Mouse (Mus musculus): Measurements from ENCODE around the gene Ptprj. TPM values are rescaled to one million over a fixed set of nuclear protein-coding genes. Genes with fewer than 3 reads are reported as not detected.
"Not testable (repeated sequence)": the region's sequence is repeated elsewhere in the genome, so short reads cannot be mapped to it uniquely, and the experiment has no call there.

Gene Ptprj
- total RNA-seq, 4 experiments from 2014 or later = 108 to 115 (median 111) TPM

DNA sequence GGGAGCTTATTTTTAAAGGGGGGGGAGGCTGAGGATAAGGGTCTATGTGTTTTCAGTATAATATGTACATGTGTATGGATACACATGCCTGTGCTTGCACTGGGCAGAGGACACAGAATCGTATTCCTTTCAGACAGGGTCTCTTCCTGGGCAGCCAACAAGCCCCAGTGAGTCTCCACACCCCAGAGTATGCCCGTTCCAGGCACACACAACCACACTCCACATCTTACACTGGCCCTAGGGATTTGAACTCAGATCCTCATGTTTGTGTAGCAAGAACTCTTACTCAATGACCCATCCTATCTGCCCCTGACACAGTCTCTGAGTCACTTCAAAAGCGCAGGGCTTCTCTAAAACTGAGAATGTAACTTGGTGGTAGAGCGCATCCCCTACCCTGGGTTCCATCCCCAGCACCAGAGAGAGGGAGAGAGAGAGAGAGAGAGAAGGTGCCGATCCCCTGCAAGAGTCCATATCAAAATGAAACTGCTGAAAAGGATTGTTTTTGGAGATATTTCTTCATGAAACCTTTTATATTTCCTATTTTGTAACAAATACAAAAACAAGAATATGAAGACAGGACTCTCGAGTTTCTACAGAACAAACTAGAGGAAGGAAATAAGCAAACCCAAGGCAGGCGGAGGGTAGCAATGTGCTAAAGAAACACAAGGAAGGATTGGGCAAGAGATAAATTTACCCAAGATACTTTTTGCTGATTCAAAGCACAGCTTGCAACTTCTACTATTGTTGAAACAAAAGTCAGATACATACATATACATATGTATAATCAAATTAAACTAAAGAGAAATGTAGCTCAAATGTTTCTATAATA is 2.8 kb downstream of the Ptprj start:
- no peak for DNase-seq (ENCODE audit: low spot score in 2 of 2)

GRCm38 (mm10) chr2:90576936-90577335 is 3.5 kb downstream of the Ptprj start:
- DNase-seq (ENCODE audit: low spot score in 2 of 2) = no peak

DNA sequence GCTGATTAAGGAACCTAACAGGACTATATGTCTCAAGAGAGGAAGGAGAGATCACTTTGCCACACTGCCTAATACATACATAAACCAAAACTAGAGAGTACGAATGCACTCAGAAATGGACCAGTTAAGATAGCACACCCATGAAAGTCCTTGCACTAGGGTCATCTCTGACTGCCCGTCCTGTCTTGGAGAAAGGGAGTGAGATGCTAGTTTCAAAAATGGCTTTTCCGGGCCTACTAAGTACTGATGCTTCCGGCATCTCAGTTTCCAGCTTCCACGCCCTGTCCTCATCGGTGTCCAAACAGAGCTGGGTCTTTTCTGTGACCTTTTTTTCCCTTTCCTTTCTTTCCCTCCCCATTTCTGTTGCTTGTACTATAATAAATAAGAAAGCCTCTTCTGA is 4.0 kb downstream of the Ptprj start:
- no peak for DNase-seq (ENCODE audit: low spot score in 2 of 2)

DNA sequence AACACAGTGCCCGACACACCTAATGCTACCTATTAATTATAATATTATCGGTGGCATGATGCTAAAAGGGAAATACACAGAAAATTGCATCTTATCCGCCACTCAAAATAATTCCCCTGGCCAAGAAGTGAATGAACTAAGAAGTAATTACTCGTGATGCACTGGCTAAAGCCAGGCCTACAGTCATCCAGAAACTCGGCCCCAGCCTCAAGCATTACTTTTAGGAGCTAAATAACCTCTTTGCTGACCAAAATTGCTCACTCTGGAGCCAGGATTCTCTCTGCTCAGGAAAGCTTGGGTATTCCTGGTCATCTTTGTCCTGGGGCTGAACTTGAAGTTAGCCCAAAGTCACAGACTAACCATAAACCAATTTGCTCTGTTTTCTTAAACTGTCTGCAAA is 4.7 kb downstream of the Ptprj start:
- DNase-seq (ENCODE audit: low spot score in 2 of 2) = no peak

GRCm38 (mm10) chr2:90575116-90575515 is 5.3 kb downstream of the Ptprj start:
- DNase-seq (ENCODE audit: low spot score in 2 of 2) = peak in 1 of 2 experiments; percentile 4

DNA sequence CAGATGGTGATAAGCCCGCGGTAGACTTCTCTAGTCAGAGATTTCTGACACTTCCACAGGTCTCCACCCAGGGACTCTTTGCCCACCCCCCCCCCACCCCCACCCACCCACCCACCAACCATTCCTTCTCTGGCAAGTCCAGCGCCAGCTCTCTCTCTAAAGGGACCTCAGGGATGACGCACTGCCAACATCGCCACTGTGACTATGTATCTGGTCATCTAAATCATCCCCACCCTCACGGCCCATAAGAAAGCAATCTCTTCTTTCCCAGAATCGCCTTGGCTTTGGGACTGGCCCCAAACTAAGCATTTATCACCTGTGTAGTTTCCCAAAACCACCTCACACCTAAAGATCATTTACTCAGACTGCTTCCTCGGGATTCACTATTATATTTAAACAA is 5.9 kb downstream of the Ptprj start:
- no peak for DNase-seq (ENCODE audit: low spot score in 2 of 2)

- DNase-seq (ENCODE audit: low spot score in 2 of 2) = no peak
These were observed 6.6 kb downstream of the Ptprj start for GRCm38 (mm10) chr2:90573640-90574526.

DNA sequence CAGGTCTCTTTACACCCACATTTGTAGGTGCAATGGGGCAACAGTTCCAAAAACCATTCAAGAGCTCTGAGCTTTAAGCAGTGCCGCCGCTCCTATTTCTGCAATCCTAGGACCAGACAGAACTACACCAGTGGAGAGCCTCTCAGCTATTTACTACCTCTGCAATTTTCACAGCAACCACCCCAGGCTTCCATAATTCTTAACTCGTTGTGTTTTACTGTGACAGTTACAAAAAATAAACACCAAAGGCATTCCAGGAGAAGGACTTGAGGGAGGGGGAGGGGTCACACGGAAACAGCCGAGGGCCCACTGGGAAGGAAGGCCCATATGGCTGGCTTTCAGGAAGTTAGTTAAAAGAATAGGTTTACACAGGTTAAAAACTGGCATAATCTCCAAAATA is 8.3 kb downstream of the Ptprj start:
- no peak for DNase-seq (ENCODE audit: low spot score in 2 of 2)

GRCm38 (mm10) chr2:90571399-90571798 is 9.0 kb downstream of the Ptprj start:
- DNase-seq (ENCODE audit: low spot score in 2 of 2) = not testable (repeated sequence)

DNA sequence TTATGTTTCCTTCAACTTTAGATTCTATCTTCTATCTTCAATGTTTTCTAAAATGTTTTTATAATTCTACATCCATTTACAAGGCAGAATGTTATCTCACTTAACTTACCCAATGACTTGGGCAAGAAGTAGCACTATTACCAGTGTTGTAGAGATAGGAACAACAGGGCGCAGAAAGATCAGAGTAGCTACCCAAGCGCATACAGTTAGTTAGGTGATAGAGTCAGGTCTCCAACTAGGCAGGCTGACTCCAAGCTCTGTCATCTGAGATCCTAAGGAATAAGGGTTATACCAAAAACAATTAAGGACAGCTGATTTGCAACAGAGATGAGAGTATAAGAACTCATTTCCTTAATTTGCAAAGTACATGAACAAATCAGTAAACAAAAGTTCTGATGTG is 9.6 kb downstream of the Ptprj start:
- DNase-seq (ENCODE audit: low spot score in 2 of 2) = no peak

DNA sequence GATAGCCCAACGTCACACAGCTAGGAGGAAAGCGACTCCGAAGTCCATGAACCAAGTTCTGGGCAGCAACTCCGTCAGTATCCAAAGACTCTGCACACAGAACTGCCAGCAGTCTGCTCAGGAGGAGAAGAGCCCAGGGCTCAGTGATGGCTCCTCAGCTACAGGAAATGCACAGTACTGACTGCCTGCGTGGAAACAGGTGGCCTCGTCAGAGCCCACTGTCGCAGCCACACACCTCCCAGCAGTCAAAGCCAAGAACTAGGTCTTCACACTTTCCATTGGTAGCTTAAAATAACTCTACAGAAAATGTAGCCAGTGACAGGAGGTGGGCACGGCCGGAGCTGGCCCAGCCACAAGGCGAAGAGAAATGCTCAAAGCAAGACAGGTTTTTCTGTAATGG is 10.2 kb downstream of the Ptprj start:
- DNase-seq (ENCODE audit: low spot score in 2 of 2) = no peak

DNA sequence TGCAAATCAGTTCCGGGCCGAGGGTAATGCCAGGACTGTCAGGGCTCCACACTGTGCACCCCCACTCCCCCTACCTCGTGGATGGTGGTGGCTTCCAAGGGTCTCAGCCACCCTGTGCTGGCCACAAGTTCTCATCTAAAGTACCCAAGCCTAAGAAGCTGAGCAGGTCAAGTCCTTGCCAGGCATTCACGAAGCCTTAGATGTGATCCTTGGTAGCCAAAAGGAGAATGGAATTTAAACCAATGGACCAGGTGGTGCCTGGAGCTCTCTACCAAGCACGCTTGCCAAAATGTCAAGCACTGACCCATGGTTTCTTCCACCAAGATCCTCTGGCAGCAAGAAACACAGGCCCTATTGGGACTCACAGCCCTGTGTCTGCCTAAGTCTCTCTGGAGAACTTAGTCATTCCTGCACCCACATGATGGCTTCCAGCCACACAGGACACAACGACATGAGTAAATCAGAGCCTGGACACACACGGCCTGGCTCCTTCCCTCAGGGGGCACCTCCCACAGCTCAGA is 11.4 kb downstream of the Ptprj start:
- DNase-seq (ENCODE audit: low spot score in 2 of 2) = no peak

DNA sequence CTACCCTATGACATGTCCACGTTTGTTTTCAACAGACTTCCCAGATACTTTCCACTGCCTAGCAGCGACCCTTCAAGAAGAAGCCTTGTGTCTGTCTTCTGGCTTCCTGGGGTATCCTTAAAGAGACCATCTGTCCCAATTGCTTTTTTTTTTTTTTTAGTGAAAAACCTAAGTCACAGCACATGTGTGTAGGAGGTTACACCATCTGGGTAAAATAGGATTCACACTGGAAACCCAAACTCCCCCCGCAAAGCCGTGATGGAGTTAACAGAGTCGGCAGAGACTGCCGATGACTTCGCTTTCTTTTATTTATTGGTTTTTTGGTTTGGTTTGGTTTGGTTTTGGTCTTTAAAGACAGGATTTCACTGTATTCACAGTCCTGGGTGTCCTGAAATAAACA is 12.4 kb downstream of the Ptprj start:
- peak; percentile 35 to 48 for DNase-seq (ENCODE audit: low spot score in 2 of 2)

DNA sequence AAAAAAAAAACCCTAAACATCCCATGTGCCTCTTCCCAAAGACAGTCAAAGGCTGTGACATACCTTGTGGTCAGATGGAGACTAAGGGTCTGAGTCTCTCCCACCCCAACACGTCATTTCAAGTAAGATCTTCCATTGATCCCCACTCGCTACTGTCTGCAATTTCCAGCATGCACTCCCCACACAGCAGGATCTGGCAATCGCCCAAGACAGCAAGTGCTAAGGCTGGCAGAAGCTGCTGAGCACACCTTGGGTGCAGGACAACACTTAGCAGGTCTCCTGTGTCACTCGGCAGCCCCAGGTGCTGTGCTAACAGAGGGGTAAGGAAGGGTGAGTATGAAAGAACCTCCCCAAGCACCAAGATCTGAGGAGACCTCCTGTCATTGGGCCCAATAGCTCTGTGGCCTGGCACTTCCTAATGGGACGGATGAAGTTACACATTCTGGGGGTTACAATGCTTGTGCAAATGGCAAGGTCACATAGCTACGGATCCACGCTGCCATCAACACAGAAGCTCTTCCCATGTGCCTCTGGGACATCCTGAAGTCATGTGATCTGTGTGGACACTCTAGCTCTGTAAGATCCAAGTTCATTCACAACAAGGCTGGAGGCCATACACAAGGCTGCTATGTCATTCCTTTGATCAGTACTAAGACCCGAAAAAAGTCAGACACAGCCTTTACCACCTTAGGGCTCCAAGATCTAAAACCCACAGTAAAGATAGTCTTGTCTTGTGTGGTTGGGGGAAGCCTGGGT is 13.5 kb downstream of the Ptprj start:
- DNase-seq (ENCODE audit: low spot score in 2 of 2) = no peak

- DNase-seq (ENCODE audit: low spot score in 2 of 2) = no peak
These were observed 14.4 kb downstream of the Ptprj start for GRCm38 (mm10) chr2:90566046-90566445.

- DNase-seq (ENCODE audit: low spot score in 2 of 2) = no peak
These were observed 15.1 kb downstream of the Ptprj start for GRCm38 (mm10) chr2:90565192-90565929.

DNA sequence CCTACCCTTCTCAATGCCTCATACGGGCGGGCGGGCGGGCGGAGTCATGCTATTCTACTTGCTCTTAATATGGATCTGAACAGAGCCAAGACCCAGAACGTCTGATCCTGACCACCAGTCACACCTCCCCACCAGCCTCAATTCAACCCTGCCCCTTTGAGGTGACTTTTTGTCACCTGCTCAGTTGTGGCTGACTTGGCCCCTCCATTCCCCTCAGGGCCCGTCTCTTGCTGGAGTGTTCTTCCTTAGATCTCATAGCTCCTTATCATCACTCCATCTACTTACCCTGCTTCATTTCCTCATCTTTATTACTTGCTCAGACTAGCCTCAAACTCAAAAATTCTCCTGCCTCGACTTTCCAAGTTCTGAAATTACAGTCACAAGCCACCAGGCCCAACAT is 15.9 kb downstream of the Ptprj start:
- DNase-seq (ENCODE audit: low spot score in 2 of 2) = no peak

- no peak for DNase-seq (ENCODE audit: low spot score in 2 of 2)
These were observed 17.3 kb downstream of the Ptprj start for GRCm38 (mm10) chr2:90563171-90563570.

- no peak for DNase-seq (ENCODE audit: low spot score in 2 of 2)
These were observed 18.2 kb downstream of the Ptprj start for GRCm38 (mm10) chr2:90562126-90562670.

- no peak for DNase-seq (ENCODE audit: low spot score in 2 of 2)
These were observed 20.1 kb downstream of the Ptprj start for GRCm38 (mm10) chr2:90560197-90560843.

All from layer of hippocampus, adult 8-10 months (tissue).